Mouse (Mus musculus) hindbrain, embryonic 12.5 days (tissue): ENCODE measurements around the gene Adgrl3. TPM values are rescaled to one million over a fixed set of nuclear protein-coding genes. Genes with fewer than 3 reads are reported as not detected.

Experiments
- ATAC-seq: fragments of 200-750 bp; cut with Nextera tagmentation; 2 replicates; pipeline ENCODE4 v1.8.0; 2017; ENCODE audit warnings: moderate TSS enrichment; ENCODE audit not compliant: low FRiP score
- H3K27ac ChIP-seq: fragments of 300-500 bp; sonication (generic); 2 replicates; pipeline ENCODE4 v1.5.1; 2016; ENCODE audit warnings: mild to moderate bottlenecking
- H3K27me3 ChIP-seq: fragments of 300-500 bp; sonication (generic); 2 replicates; pipeline ENCODE4 v1.6.1; 2016; ENCODE audit warnings: mild to moderate bottlenecking
- H3K36me3 ChIP-seq: fragments of 300-500 bp; sonication (generic); 2 replicates; pipeline ENCODE4 v1.6.1; 2016; ENCODE audit warnings: mild to moderate bottlenecking
- H3K4me1 ChIP-seq: fragments of 300-500 bp; sonication (generic); 2 replicates; pipeline ENCODE4 v1.6.1; 2016
- H3K4me2 ChIP-seq: fragments of 300-500 bp; sonication (generic); replicated peaks from 2 replicates; pipeline ENCODE4 v1.6.1; 2016; ENCODE audit warnings: mild to moderate bottlenecking
- H3K4me3 ChIP-seq: fragments of 300-500 bp; sonication (generic); 2 replicates; pipeline ENCODE4 v1.5.1; 2016; ENCODE audit warnings: mild to moderate bottlenecking
- H3K9ac ChIP-seq: fragments of 300-500 bp; sonication (generic); 2 replicates; pipeline ENCODE4 v1.6.1; 2016; ENCODE audit warnings: mild to moderate bottlenecking, moderate library complexity
- H3K9me3 ChIP-seq: fragments of 300-500 bp; sonication (generic); replicated peaks from 2 replicates; pipeline ENCODE4 v1.6.1; 2016; ENCODE audit warnings: mild to moderate bottlenecking
- WGBS: fragments of 180-500 bp; shearing (Covaris S2); methylation state at CpG from one replicate; pipeline ENCODE4 v1.1.7; 2016; 5-methylcytosine and 5-hydroxymethylcytosine counted together
- polyA plus RNA-seq: library from polyadenylated mRNA; unstranded; fragments of >200 nt; fragmentation: Nextera tagmentation; extraction: Ambion mirVana; gene quantifications from 2 replicates; pipeline ENCODE4 v1.2.1, GENCODE M21; 2016

The Adgrl3 gene
- polyA plus RNA-seq, 1 experiment from 2014 or later, result 54.9 TPM

DNA sequence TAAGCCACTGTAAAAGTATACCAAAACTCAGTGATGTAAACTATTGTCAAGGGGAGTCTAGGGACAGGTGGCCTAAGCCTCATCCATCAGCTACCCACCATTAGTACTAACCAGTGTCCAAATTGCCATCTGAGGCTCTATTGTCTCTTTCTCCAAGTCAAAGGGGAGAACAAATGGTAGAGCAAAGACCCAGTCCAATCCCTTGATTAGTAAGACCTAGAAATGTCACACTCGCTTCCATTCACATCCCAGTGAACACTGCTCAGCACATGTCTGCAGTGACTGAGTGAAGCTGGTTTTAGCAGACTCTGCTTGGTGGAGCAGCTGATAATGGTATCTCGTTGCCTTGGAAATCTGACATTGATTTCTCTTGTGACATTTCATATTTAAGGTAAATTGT is 735.8 kb downstream of the Adgrl3 start:
- ATAC-seq, result no peak
- Histone ChIP-seq H3K27me3 (no peaks in the 10 kb centered on the region), H3K4me2 (no peak overlapping the region), H3K36me3 (no peaks in the 10 kb centered on the region), H3K4me1 (no peaks in the 10 kb centered on the region), H3K9ac (no peak overlapping the region), H3K9me3 (no peaks in the 10 kb centered on the region), H3K27ac (no peak overlapping the region), H3K4me3 (no peak overlapping the region)
- WGBS, result 81% methylated on average over 2 of the region's 2 CpGs

DNA sequence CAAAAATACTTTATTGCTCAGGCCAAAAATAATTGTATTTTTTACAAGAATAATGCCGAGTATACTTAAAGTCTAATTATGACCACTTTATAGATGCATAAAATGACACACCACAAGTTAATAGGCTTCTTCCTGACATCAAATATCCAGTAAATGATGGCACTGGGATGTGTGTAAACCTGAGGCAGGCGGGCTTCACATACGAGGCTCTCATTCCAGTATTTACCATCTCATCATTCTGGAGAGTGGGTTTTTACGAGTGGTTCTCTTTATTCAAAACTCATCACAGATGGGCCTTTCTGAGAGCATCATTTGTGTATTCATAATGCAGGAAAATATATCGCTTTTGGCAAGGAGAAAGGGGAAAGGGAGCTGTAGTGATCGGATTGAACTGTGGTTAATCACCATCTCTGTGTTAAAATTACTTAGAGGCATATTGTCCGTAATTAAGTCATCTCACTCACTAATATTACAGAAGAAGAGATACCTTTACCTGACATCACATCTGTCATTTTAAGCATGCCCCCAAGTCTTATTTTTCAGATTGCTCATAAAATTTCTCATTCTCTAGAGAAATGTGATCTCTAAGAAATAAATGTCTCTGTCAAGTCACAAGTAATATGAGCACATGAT is 737.3 kb downstream of the Adgrl3 start:
- WGBS, result 78% methylated on average over 7 of the region's 7 CpGs
- no peak for ATAC-seq
- no peak overlapping the region for H3K4me2 ChIP-seq
- H3K4me3 ChIP-seq, result no peak overlapping the region
- H3K27ac ChIP-seq, result no peak overlapping the region
- no peaks in the 10 kb centered on the region for H3K4me1 ChIP-seq
- no peaks in the 10 kb centered on the region for H3K27me3 ChIP-seq
- no peaks in the 10 kb centered on the region for H3K9me3 ChIP-seq
- H3K36me3 ChIP-seq, result no peaks in the 10 kb centered on the region
- no peak overlapping the region for H3K9ac ChIP-seq

- WGBS, result 80% methylated on average over 5 of the region's 5 CpGs
- H3K4me3 ChIP-seq, result no peak overlapping the region
- 0 out of 2 replicates have a peak, but pooled peaks cover 6% of the 10 kb centered on the region for H3K4me1 ChIP-seq
- no peaks in the 10 kb centered on the region for H3K36me3 ChIP-seq
- no peaks in the 10 kb centered on the region for H3K9me3 ChIP-seq
- H3K4me2 ChIP-seq, result no peak overlapping the region
- ATAC-seq, result no peak
- no peak overlapping the region for H3K27ac ChIP-seq
- H3K9ac ChIP-seq, result no peak overlapping the region
- no peaks in the 10 kb centered on the region for H3K27me3 ChIP-seq
Measured at GRCm38 (mm10) chr5:81776234-81776633, 756.3 kb downstream of the Adgrl3 start.

DNA sequence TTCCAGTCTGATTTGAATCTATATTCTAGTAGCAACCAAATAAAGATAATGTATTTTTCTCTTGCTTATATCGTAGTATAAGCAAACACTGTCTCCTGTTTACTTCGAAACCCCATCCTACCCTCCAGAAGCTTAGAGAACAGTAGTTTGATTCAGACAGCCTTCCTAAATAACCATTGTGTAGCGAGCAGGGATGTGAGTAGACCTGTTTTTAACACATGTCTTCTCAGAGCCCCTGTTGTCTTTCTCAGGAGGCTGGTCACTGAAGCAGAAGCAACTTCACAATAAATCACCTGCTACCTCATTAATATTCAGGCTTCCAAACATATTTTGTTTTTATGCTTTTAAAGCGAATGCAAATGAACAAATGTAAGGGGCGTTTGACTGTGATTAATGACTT is 756.8 kb downstream of the Adgrl3 start:
- Histone ChIP-seq H3K36me3 (no peaks in the 10 kb centered on the region), H3K27ac (no peak overlapping the region), H3K4me1 (0 out of 2 replicates have a peak, but pooled peaks cover 6% of the 10 kb centered on the region), H3K9me3 (no peaks in the 10 kb centered on the region), H3K27me3 (no peaks in the 10 kb centered on the region), H3K4me2 (no peak overlapping the region), H3K4me3 (no peak overlapping the region), H3K9ac (no peak overlapping the region)
- 48% methylated on average over 5 of the region's 5 CpGs for WGBS
- ATAC-seq, result no peak; the same call in 1 of the 2 replicates

- Histone ChIP-seq H3K9ac (no peak overlapping the region), H3K36me3 (no peaks in the 10 kb centered on the region), H3K9me3 (no peaks in the 10 kb centered on the region), H3K4me1 (no peaks in the 10 kb centered on the region), H3K27ac (no peak overlapping the region), H3K27me3 (no peaks in the 10 kb centered on the region), H3K4me3 (no peak overlapping the region), H3K4me2 (no peak overlapping the region)
- 68% methylated on average over 8 of the region's 8 CpGs for WGBS
- ATAC-seq, result no peak
Measured at GRCm38 (mm10) chr5:81784770-81785169, 764.8 kb downstream of the Adgrl3 start.

- no peaks in the 10 kb centered on the region for H3K27me3 ChIP-seq
- 85% methylated on average over 1 of the region's 1 CpGs for WGBS
- H3K36me3 ChIP-seq, result peaks cover 12% of the 10 kb centered on the region
- peaks cover 5% of the 10 kb centered on the region; the same call in 1 of the 2 replicates for H3K9me3 ChIP-seq
- no peak for ATAC-seq
- no peaks in the 10 kb centered on the region for H3K4me1 ChIP-seq
- H3K4me2 ChIP-seq, result no peak overlapping the region
- no peak overlapping the region for H3K9ac ChIP-seq
- H3K27ac ChIP-seq, result no peak overlapping the region
- H3K4me3 ChIP-seq, result no peak overlapping the region
Measured at GRCm38 (mm10) chr5:81790710-81791109, 770.8 kb downstream of the Adgrl3 start.

GRCm38 (mm10) chr5:81794125-81794524 is 774.2 kb downstream of the Adgrl3 start:
- Histone ChIP-seq H3K27me3 (no peaks in the 10 kb centered on the region), H3K9me3 (peaks cover 5% of the 10 kb centered on the region; the same call in 1 of the 2 replicates), H3K27ac (no peak overlapping the region), H3K36me3 (peaks cover 12% of the 10 kb centered on the region), H3K9ac (no peak overlapping the region), H3K4me2 (no peak overlapping the region), H3K4me3 (no peak overlapping the region), H3K4me1 (no peaks in the 10 kb centered on the region)
- ATAC-seq, result no peak
- 84% methylated on average over 9 of the region's 9 CpGs for WGBS

DNA sequence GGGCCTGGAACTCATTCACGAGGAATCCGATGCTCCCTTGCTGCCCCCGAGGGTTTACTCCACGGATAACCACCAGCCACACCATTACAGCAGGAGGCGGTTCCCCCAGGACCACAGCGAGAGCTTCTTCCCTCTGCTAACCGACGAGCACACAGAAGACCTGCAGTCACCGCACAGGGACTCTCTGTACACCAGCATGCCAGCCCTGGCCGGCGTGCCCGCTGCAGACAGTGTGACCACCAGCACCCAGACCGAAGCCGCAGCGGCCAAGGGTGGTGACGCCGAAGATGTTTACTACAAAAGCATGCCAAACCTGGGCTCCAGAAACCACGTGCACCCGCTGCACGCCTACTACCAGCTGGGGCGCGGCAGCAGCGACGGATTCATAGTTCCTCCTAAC is 774.7 kb downstream of the Adgrl3 start:
- no peak overlapping the region for H3K4me3 ChIP-seq
- no peak overlapping the region for H3K27ac ChIP-seq
- no peak for ATAC-seq
- no peaks in the 10 kb centered on the region for H3K27me3 ChIP-seq
- 89% methylated on average over 24 of the region's 24 CpGs for WGBS
- H3K9me3 ChIP-seq, result peaks cover 5% of the 10 kb centered on the region; the same call in 1 of the 2 replicates
- H3K4me1 ChIP-seq, result no peaks in the 10 kb centered on the region
- peaks cover 12% of the 10 kb centered on the region for H3K36me3 ChIP-seq
- H3K4me2 ChIP-seq, result no peak overlapping the region
- H3K9ac ChIP-seq, result no peak overlapping the region

DNA sequence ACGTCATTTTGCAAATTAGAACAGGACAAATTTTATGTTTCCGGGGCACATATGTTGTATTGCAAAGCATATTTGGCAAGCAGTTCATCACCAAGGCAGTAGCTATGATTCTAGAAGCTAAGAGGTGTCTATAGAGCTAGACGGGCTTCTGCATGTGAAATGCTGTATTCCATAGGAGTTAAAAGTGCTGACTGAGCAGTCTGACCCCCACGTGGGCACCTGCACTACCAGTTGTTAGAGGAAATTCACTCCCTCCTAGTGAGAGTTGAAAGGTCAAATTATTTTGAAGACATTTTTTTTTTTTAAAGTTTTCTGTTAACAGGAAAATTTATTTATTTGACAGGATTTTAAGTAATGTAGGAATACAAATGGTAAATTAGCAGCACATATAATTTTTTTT is 776.2 kb downstream of the Adgrl3 start:
- WGBS, result 77% methylated on average over 4 of the region's 4 CpGs
- Histone ChIP-seq H3K9me3 (peaks cover 5% of the 10 kb centered on the region; the same call in 1 of the 2 replicates), H3K4me3 (no peak overlapping the region), H3K27ac (no peak overlapping the region), H3K4me2 (no peak overlapping the region), H3K27me3 (no peaks in the 10 kb centered on the region), H3K36me3 (peaks cover 12% of the 10 kb centered on the region), H3K9ac (no peak overlapping the region), H3K4me1 (no peaks in the 10 kb centered on the region)
- ATAC-seq, result no peak

DNA sequence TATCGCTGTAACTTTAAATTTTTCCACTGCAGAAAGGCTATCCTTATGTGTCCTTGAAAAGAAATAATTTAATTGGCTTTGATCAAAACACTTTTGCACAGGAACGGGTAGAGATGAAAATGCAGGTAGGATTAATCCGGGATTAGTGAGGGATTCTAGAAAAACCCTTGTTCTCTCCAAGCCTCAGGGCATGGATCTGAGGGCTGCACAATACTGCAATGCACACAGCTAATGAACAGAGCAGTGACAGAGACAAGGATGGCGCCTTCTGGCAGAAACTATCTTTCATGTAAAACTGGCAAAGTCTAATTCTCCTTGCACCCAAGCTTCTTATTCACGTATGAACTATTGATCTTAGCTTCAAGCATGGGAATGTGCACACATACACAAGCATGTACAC is 791.0 kb downstream of the Adgrl3 start:
- Histone ChIP-seq H3K36me3 (no peaks in the 10 kb centered on the region), H3K9me3 (no peaks in the 10 kb centered on the region), H3K4me1 (no peaks in the 10 kb centered on the region), H3K27ac (no peak overlapping the region), H3K27me3 (no peaks in the 10 kb centered on the region), H3K4me3 (no peak overlapping the region), H3K9ac (no peak overlapping the region), H3K4me2 (no peak overlapping the region)
- no peak for ATAC-seq
- WGBS, result 89% methylated on average over 5 of the region's 5 CpGs

DNA sequence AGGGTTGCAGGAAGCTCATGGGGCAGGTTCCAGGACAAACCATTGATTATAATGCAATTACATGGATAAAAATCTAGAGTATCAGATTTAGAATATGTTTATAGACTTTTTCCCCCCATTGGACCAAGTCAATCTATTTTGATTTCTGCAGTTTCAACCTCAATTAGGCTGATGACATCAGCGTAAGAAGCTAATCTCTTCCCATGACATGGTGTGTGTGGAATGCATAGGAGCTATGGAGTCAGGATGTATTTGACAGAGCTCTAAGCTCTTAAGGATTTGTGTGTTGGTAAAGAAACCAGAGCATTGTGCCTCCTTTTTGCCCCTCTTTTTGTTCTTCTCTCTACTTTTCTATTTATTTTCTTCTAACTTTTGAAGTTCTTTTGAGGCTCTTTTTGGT is 812.1 kb downstream of the Adgrl3 start:
- no peak overlapping the region for H3K9ac ChIP-seq
- 86% methylated on average over 1 of the region's 1 CpGs for WGBS
- no peak overlapping the region for H3K27ac ChIP-seq
- ATAC-seq, result no peak
- H3K36me3 ChIP-seq, result no peaks in the 10 kb centered on the region
- H3K4me1 ChIP-seq, result no peaks in the 10 kb centered on the region
- H3K27me3 ChIP-seq, result no peaks in the 10 kb centered on the region
- no peaks in the 10 kb centered on the region for H3K9me3 ChIP-seq
- no peak overlapping the region for H3K4me2 ChIP-seq
- H3K4me3 ChIP-seq, result no peak overlapping the region

DNA sequence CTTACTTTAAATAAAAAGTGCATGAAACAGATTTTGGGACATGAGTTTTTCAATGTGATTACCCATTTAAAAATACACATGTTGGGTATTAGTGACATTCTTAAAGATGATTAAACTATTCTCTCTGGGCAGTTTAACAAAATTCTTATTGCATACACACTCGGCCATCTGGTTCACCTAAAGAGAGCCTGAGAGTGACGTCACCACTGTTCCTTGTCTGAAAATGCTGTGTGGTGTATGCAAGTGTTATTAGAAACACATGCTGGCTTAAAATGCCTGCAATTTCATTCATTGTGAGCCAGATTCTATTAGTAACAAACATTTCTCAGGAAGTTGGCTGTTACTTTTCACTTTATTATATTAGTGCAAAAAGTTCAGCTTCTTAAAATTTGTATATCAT is 812.7 kb downstream of the Adgrl3 start:
- H3K27me3 ChIP-seq, result no peaks in the 10 kb centered on the region
- H3K4me2 ChIP-seq, result no peak overlapping the region
- ATAC-seq, result no peak
- 63% methylated on average over 2 of the region's 2 CpGs for WGBS
- H3K4me1 ChIP-seq, result no peaks in the 10 kb centered on the region
- H3K36me3 ChIP-seq, result no peaks in the 10 kb centered on the region
- no peak overlapping the region for H3K27ac ChIP-seq
- H3K4me3 ChIP-seq, result no peak overlapping the region
- H3K9ac ChIP-seq, result no peak overlapping the region
- no peaks in the 10 kb centered on the region for H3K9me3 ChIP-seq

GRCm38 (mm10) chr5:81837860-81838259 is 817.9 kb downstream of the Adgrl3 start:
- Histone ChIP-seq H3K9ac (no peak overlapping the region), H3K36me3 (no peaks in the 10 kb centered on the region), H3K27ac (no peak overlapping the region), H3K4me1 (no peaks in the 10 kb centered on the region), H3K9me3 (no peaks in the 10 kb centered on the region), H3K4me2 (no peak overlapping the region), H3K27me3 (no peaks in the 10 kb centered on the region), H3K4me3 (no peak overlapping the region)
- 93% methylated on average over 2 of the region's 2 CpGs for WGBS
- no peak for ATAC-seq
